Mouse (Mus musculus): Measurements from ENCODE around the gene Car5b.

The Car5b gene

GRCm38 (mm10) chrX:163958467-163958875 lies 69.3 kb downstream of the Car5b start, which contains the start of gene Zrsr2:
Zrsr2 (minus strand) TSS chrX:163958661.
- DNase-seq (ENCODE audit: low read depth, low spot score): peak; percentile 91

DNA sequence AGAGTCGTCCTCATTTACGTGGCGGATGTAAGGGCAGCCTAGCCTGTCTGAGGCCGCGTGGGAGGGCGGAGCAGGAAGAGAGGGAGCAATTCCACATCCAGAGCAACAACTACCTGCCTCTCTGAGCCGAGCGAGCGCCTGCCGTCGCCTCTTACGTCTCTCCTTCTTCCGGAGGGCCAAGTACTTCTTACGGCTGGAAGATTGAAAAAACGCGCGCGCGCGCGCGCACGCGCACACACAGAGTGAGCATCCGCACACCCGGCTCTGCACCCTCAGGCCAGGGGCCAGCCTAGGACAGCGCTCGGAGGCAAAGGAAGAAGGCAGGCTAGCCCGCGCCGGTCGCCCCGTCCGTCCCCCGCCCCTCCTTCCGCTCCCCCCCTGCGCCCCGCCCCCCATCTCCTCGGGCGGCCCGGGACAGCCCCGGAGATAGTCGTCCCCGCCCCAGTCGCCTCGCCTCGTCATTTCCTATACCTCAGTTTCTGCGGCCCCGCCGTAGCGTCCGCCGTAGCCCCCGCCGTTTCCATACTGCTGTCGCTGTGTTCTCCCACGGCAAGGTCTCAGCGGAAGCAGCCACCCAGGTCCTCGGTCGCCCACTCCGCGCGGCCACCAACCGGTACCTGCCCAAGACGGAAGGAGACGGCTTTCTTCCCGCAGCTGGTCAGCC lies 69.9 kb downstream of the Car5b start:
- DNase-seq (ENCODE audit: low read depth, low spot score): peak; percentile 72

- DNase-seq (ENCODE audit: low read depth, low spot score): no peak
Measured at GRCm38 (mm10) chrX:163957381-163957780, 70.4 kb downstream of the Car5b start.

- no peak for DNase-seq (ENCODE audit: low read depth, low spot score)
Measured at GRCm38 (mm10) chrX:163951618-163952017, 76.2 kb downstream of the Car5b start.

GRCm38 (mm10) chrX:163944381-163944780 lies 83.4 kb downstream of the Car5b start:
- DNase-seq (ENCODE audit: low read depth, low spot score): no peak

DNA sequence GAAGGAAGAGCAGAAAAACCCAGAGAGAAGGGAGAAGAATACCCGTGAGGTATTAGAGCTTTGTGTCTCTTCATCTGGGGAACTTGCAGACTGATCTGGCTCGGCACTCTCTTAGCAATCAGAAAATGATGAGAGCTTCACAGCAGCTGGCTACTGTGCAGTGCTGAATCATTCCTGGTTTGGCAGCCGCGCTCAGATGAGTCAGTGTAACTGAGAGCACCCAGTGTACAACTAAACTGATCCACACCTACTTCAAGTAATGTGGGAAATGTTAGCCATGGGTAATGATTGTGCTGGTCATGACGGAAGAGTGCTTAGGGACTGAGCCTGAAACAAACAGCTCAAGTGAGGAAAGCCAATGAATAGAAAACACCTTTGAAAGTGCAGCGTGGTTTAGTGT lies 89.2 kb downstream of the Car5b start:
- DNase-seq (ENCODE audit: low read depth, low spot score): no peak

DNA sequence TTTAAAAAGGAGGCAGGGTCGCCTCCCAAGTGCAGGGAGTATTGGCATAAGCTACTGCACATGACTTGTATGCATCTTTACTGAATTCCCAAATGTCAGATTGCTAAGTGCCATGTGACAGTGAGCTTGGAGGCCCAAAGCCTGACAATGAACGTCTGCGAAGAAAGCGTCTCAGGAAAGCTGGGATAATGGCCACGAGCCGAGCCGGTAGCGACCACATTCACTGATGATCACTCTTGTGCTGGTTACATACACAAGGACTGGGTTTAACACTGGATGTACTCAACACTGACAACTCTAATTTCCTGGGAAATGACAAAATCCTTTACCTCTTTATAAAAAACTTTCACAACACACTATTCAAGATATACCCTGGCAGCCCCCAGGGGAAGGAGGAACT lies 93.1 kb downstream of the Car5b start:
- no peak for DNase-seq (ENCODE audit: low read depth, low spot score)

- no peak for DNase-seq (ENCODE audit: low read depth, low spot score)
Measured at GRCm38 (mm10) chrX:163929550-163929949, 98.2 kb downstream of the Car5b start.
